Mouse (Mus musculus): Measurements from ENCODE around the gene Fam196b. TPM values are rescaled to one million over a fixed set of nuclear protein-coding genes. Genes with fewer than 3 reads are reported as not detected.

The Fam196b gene
- polyA plus RNA-seq, 1 experiment from 2014 or later, result 1.1 TPM

GRCm38 (mm10) chr11:34427212-34427611, 112.6 kb downstream of the Fam196b start:
- Histone ChIP-seq H3K27ac (replicated peaks) (no peak overlapping the region), H3K4me3 (no peak overlapping the region), H3K9me3 (no peaks in the 10 kb centered on the region), H3K4me1 (no peaks in the 10 kb centered on the region), H3K27me3 (replicated peaks; ENCODE audit: low read depth, poor library complexity, severe bottlenecking) (no peaks in the 10 kb centered on the region), H3K36me3 (replicated peaks) (no peaks in the 10 kb centered on the region)
- 81% methylated on average over 5 of the region's 5 CpGs for WGBS
- DNase-seq (ENCODE audit: low spot score), result no peak

- Histone ChIP-seq H3K9me3 (no peaks in the 10 kb centered on the region), H3K27me3 (replicated peaks; ENCODE audit: low read depth, poor library complexity, severe bottlenecking) (no peaks in the 10 kb centered on the region), H3K36me3 (replicated peaks) (no peaks in the 10 kb centered on the region), H3K4me1 (no peaks in the 10 kb centered on the region), H3K4me3 (no peak overlapping the region), H3K27ac (replicated peaks) (no peak overlapping the region)
- 91% methylated on average over 4 of the region's 4 CpGs for WGBS
- no peak for DNase-seq (ENCODE audit: low spot score)
These were observed 116.3 kb downstream of the Fam196b start for GRCm38 (mm10) chr11:34430940-34431339.

- no peaks in the 10 kb centered on the region for H3K4me1 ChIP-seq
- DNase-seq (ENCODE audit: low spot score), result no peak
- WGBS, result 79% methylated on average over 5 of the region's 5 CpGs
- no peaks in the 10 kb centered on the region for H3K27me3 ChIP-seq (replicated peaks; ENCODE audit: low read depth, poor library complexity, severe bottlenecking)
- H3K27ac ChIP-seq (replicated peaks), result no peak overlapping the region
- no peak overlapping the region for H3K4me3 ChIP-seq
- no peaks in the 10 kb centered on the region for H3K36me3 ChIP-seq (replicated peaks)
- H3K9me3 ChIP-seq, result no peaks in the 10 kb centered on the region
These were observed 116.7 kb downstream of the Fam196b start for GRCm38 (mm10) chr11:34431371-34431770.

- no peak for DNase-seq (ENCODE audit: low spot score)
- Histone ChIP-seq H3K27me3 (replicated peaks; ENCODE audit: low read depth, poor library complexity, severe bottlenecking) (no peaks in the 10 kb centered on the region), H3K4me3 (no peak overlapping the region), H3K27ac (replicated peaks) (no peak overlapping the region), H3K9me3 (no peaks in the 10 kb centered on the region), H3K4me1 (no peaks in the 10 kb centered on the region), H3K36me3 (replicated peaks) (no peaks in the 10 kb centered on the region)
- WGBS, result 91% methylated on average over 2 of the region's 2 CpGs
These were observed 117.4 kb downstream of the Fam196b start for GRCm38 (mm10) chr11:34431978-34432377.

- H3K36me3 ChIP-seq (replicated peaks), result no peaks in the 10 kb centered on the region
- H3K27me3 ChIP-seq (replicated peaks; ENCODE audit: low read depth, poor library complexity, severe bottlenecking), result no peaks in the 10 kb centered on the region
- no peaks in the 10 kb centered on the region for H3K9me3 ChIP-seq
- no peak overlapping the region for H3K4me3 ChIP-seq
- H3K27ac ChIP-seq (replicated peaks), result no peak overlapping the region
- DNase-seq (ENCODE audit: low spot score), result no peak
- WGBS, result 78% methylated on average over 1 of the region's 1 CpGs
- no peaks in the 10 kb centered on the region for H3K4me1 ChIP-seq
These were observed 122.8 kb downstream of the Fam196b start for GRCm38 (mm10) chr11:34437446-34437845.

- Histone ChIP-seq H3K4me1 (no peaks in the 10 kb centered on the region), H3K9me3 (no peaks in the 10 kb centered on the region), H3K27me3 (replicated peaks; ENCODE audit: low read depth, poor library complexity, severe bottlenecking) (no peaks in the 10 kb centered on the region), H3K4me3 (no peak overlapping the region), H3K27ac (replicated peaks) (no peak overlapping the region), H3K36me3 (replicated peaks) (no peaks in the 10 kb centered on the region)
- 76% methylated on average over 2 of the region's 2 CpGs for WGBS
- no peak for DNase-seq (ENCODE audit: low spot score)
These were observed 123.8 kb downstream of the Fam196b start for GRCm38 (mm10) chr11:34438429-34438828.

DNA sequence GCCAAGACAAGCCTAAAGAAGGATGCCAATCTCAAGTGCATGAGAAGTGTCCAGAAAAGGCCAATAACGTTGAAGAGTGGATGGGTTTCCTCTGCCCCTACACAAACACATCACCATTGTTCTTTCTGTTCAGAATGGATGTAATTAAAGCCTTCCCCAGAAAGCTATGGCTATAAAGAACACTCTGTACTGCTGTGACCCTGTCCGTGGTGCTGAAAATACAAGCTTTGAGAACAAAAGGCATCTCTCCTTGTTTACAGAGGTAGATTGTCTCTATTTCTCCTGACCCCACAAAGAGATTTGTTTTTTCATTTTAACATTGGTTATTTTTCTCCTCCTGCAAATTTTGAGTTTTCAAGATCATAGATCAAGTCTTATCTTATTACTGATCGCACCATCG, 133.3 kb downstream of the Fam196b start:
- Histone ChIP-seq H3K27me3 (replicated peaks; ENCODE audit: low read depth, poor library complexity, severe bottlenecking) (no peaks in the 10 kb centered on the region), H3K27ac (replicated peaks) (no peak overlapping the region), H3K9me3 (no peaks in the 10 kb centered on the region), H3K4me1 (no peaks in the 10 kb centered on the region), H3K36me3 (replicated peaks) (no peaks in the 10 kb centered on the region), H3K4me3 (no peak overlapping the region)
- DNase-seq (ENCODE audit: low spot score), result peak; percentile 59
- 44% methylated on average over 4 of the region's 4 CpGs for WGBS

GRCm38 (mm10) chr11:34449944-34450343, 135.3 kb downstream of the Fam196b start:
- Histone ChIP-seq H3K4me3 (no peak overlapping the region), H3K4me1 (no peaks in the 10 kb centered on the region), H3K27me3 (replicated peaks; ENCODE audit: low read depth, poor library complexity, severe bottlenecking) (no peaks in the 10 kb centered on the region), H3K27ac (replicated peaks) (no peak overlapping the region), H3K9me3 (no peaks in the 10 kb centered on the region), H3K36me3 (replicated peaks) (no peaks in the 10 kb centered on the region)
- DNase-seq (ENCODE audit: low spot score), result no peak
- 95% methylated on average over 4 of the region's 4 CpGs for WGBS

DNA sequence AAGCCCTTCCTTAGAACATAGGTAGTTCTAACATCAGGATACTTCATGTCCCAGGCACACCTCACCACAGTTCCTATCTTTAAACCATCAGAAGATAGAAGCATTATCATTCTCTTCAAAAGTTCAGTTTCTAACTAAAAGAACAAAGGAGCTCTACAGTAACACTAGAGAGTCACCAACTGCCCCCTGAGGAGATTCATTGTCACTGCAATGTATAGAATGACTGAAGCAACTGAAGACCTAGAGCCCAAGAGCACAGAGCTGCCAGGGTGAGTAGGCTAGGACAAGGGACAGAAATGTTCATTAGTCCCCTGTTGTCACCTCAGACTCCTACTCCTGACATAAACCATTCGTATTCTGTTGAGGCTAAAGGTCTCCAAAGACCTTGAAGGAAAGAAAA, 152.4 kb downstream of the Fam196b start:
- 73% methylated on average over 1 of the region's 1 CpGs for WGBS
- H3K4me1 ChIP-seq, result no peaks in the 10 kb centered on the region

GRCm38 (mm10) chr11:34468571-34468970, 153.9 kb downstream of the Fam196b start:
- no peak overlapping the region for H3K4me3 ChIP-seq
- no peaks in the 10 kb centered on the region for H3K36me3 ChIP-seq (replicated peaks)
- no peak for DNase-seq (ENCODE audit: low spot score)
- H3K4me1 ChIP-seq, result no peaks in the 10 kb centered on the region
- WGBS, result 77% methylated on average over 3 of the region's 3 CpGs
- H3K27ac ChIP-seq (replicated peaks), result no peak overlapping the region
- H3K9me3 ChIP-seq, result no peaks in the 10 kb centered on the region
- H3K27me3 ChIP-seq (replicated peaks; ENCODE audit: low read depth, poor library complexity, severe bottlenecking), result no peaks in the 10 kb centered on the region

More for the DNA sequence above, 152.4 kb downstream of the Fam196b start:
- no peak for DNase-seq (ENCODE audit: low spot score)
- H3K4me3 ChIP-seq, result no peak overlapping the region
- H3K27ac ChIP-seq (replicated peaks), result no peak overlapping the region
- H3K36me3 ChIP-seq (replicated peaks), result no peaks in the 10 kb centered on the region
- H3K9me3 ChIP-seq, result no peaks in the 10 kb centered on the region
- no peaks in the 10 kb centered on the region for H3K27me3 ChIP-seq (replicated peaks; ENCODE audit: low read depth, poor library complexity, severe bottlenecking)

DNA sequence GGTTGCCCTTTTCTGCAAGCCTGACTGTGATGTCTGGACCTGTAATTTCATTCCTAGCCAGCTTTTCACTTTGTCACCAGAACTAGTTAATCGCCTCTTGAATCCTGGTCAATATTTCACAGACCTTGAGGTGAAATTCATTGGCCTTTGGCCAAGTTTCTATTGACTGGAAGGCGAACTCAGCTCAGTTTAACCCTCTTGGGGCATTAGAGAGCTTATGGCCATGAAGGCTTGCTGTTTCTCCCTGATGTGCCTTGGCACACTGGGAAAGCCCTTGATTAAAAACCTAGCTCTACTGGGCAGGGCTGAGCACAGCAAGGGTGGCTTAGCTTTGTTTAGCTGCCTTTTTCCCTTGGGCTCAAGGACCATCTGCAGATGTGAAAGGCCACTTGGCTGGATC, 155.2 kb downstream of the Fam196b start:
- H3K36me3 ChIP-seq (replicated peaks), result no peaks in the 10 kb centered on the region

More for the DNA sequence above, 155.2 kb downstream of the Fam196b start:
- WGBS, result 78% methylated on average over 2 of the region's 2 CpGs
- Histone ChIP-seq H3K4me1 (0 out of 2 replicates have a peak, but pooled peaks cover under 1% of the 10 kb centered on the region), H3K27ac (replicated peaks) (no peak overlapping the region), H3K9me3 (no peaks in the 10 kb centered on the region), H3K27me3 (replicated peaks; ENCODE audit: low read depth, poor library complexity, severe bottlenecking) (no peaks in the 10 kb centered on the region), H3K4me3 (no peak overlapping the region)
- no peak for DNase-seq (ENCODE audit: low spot score)
